Mouse (Mus musculus) urinary bladder, postnatal 10 days (tissue): ENCODE results near the gene Timm17a.

Experiments
- DNase-seq: peaks from one replicate; pipeline ENCODE4 v3.0.0; 2022; ENCODE audit warnings: low spot score

The Timm17a gene

GRCm38 (mm10) chr1:135280646-135281045 lies 32.9 kb downstream of the Timm17a start:
- no peak for DNase-seq

- DNase-seq = no peak
Observed at GRCm38 (mm10) chr1:135271371-135271770, 42.2 kb downstream of the Timm17a start.

DNA sequence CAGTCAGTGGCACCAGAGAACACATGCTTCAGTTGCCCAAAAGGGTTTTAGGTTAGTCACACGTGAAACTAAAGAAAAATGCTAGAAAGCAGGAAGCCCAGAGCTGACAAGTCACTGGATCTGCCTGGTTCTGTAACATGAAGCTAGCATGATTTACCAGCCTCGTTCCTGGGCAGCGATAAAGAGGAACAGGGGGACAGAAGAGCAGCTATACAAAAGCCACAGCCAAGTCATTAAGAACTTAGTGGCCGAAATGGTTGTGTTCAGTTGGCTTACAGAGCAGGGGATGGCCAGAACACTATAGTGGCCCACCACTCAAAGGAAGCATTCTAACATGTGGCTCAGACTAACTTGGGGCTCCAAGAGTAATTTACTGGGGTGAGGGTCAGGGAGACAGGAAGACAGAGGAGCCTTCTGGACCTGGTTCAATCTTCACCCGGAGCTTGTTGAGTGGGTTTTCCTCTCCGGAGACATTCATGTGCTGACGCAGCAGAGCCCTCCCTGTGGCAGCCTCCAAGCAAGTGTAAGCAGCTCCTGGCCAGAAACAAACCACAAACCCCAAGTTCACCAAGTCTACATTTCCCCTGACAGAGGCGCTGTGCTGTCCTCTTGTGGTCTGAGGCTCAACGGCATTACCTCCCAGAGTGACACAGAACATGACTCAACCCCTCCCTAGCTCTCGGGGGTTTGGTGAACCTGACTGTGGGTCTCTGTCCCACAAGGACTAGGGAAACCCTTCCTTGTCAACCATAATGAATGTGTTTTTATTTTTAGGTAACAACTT lies 45.7 kb downstream of the Timm17a start:
- no peak for DNase-seq

- DNase-seq = no peak
Observed at GRCm38 (mm10) chr1:135265834-135266233, 47.7 kb downstream of the Timm17a start.

- DNase-seq = no peak
Observed at GRCm38 (mm10) chr1:135263316-135263715, 50.3 kb downstream of the Timm17a start.

DNA sequence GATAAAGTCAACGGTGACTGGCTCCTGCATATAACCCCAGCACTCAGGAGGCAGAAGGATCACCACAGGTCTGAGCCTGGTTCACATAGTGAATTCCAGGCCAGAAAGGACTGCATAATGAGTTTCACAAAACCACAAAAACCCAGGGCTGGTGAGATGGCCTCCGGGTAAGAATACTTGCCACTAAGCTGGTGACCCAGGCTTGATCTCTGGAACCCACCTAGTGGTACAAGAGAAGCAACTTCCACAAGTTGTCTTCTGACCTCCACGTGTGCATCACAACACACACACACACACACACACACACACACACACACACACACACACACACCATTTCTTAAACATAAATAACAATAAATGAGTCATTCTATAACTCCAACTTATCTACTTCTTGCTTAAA lies 51.2 kb downstream of the Timm17a start:
- no peak for DNase-seq

GRCm38 (mm10) chr1:135260931-135261330 lies 52.6 kb downstream of the Timm17a start:
- DNase-seq = no peak

- peak; percentile 54 for DNase-seq
Observed at GRCm38 (mm10) chr1:135259128-135259436, 54.5 kb downstream of the Timm17a start.

DNA sequence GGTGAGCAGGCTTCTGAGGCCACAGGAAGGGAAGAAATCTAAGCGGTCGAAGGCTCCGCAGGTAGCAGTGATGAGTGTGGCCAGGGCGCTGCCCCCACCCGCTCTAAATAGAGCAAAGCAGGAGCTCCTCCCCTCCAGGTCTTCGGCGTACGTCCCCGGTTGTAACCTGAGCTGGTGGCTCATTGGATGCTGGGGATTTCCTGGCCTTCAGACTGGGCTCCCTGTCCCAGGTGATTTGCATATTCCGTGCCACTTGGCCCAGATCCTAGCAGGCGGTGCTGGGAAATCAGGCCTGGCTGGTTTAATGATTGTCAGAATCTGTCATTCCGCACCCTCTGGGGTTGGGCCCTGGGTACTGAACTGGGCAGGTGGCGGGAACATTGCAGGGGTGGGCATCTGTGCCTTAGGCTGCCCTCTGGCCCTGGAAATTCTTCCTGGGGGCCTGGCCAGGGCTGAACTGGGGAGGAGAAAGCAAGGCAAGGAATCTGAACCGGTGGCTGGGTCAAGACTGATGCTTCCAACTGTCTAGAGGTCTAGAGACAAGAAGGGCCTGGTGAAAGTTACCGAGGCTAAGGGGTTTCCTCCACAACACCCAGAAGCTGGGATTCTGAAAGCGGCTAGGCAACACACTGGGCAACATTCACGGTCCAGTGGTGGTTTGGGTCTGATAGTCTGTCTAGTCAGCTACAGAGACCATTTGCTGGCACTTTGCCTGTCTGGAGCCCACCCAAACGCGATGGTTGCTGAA lies 55.0 kb downstream of the Timm17a start, which contains the start of gene Elf3:
Gene Elf3, minus strand, starts transcription at position 189 of the 748 bp plus-strand sequence.
- DNase-seq = peak; percentile 35

- no peak for DNase-seq
Observed at GRCm38 (mm10) chr1:135256299-135256698, 57.3 kb downstream of the Timm17a start.

- DNase-seq = no peak
Observed at GRCm38 (mm10) chr1:135252854-135253253, 60.7 kb downstream of the Timm17a start.

DNA sequence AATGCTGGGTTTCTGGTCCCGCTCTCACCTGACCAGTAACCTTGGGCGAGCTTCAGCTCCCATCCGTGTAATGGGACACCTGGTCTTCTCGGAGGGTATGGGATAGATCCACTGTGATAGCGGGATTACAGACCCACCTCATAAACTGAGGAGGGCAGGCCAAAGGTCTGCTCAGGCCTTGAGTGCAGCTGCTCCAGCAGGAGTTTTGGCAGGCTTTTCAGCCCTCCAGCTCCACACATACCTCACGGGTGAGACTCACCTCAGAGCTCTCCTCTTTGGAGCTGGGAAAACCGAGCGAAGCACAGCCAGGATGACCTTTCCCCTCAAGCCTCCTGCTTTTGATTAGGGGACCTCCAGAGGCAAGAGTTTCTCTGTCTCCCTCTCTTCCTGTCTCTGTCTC lies 62.2 kb downstream of the Timm17a start:
- no peak for DNase-seq

DNA sequence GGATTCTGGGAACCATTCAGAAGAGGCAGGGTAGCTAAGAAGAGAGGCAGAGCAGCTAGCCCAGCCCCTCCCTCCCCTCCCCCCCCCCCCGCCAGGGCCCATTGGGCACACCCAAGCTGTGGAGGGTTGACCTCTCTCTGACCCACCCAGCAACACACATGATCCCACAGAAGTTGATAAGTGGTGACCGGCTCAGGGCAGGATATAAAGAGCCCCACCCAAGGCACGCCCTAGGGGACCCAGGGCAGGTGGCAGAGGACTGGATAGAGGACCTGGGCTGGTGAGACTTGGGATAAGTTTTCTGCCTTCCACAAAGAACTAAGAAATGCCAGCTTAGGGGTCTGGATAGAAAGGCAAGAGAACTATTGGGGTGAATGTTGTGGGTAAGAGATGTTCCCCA lies 62.9 kb downstream of the Timm17a start:
- no peak for DNase-seq

GRCm38 (mm10) chr1:135248434-135248850 lies 65.1 kb downstream of the Timm17a start:
- no peak for DNase-seq
